Mouse (Mus musculus) CH12.LX (cell line): ENCODE data around the gene Scrn3. TPM values are rescaled to one million over a fixed set of nuclear protein-coding genes. Genes with fewer than 3 reads are reported as not detected.

ENCODE experiments used
- DNase-seq: peaks from one replicate; pipeline ENCODE4 v3.0.0-alpha.2; 2013; ENCODE audit errors: extremely low read depth
- H3K27ac ChIP-seq: 2 replicates; pipeline ENCODE4 v1.5.1; 2012; ENCODE audit warnings: low read depth, mild to moderate bottlenecking, control low read depth, moderate library complexity; ENCODE audit not compliant: insufficient read depth
- H3K27me3 ChIP-seq: replicated peaks from 2 replicates; pipeline ENCODE3; 2012; ENCODE audit warnings: inconsistent platforms
- H3K36me3 ChIP-seq, 2 experiments: replicated peaks in 1 of 2; 2 replicates each; pipeline versions ENCODE3 to v1.6.1; 2012; ENCODE audit warnings: inconsistent platforms in 1 of 2, low read length in 1 of 2, mild to moderate bottlenecking in 1 of 2, mixed read lengths in 1 of 2, moderate library complexity in 1 of 2; ENCODE audit not compliant: control insufficient read depth in 1 of 2, insufficient read depth in 1 of 2
- H3K4me1 ChIP-seq, 2 experiments: 2 replicates each; pipeline ENCODE4 v1.6.1; 2012; ENCODE audit warnings: inconsistent platforms in 1 of 2, moderate library complexity in 1 of 2; ENCODE audit not compliant: insufficient read depth in 2 of 2, control insufficient read depth in 1 of 2
- H3K4me2 ChIP-seq: 2 replicates; pipeline ENCODE4 v1.6.1; 2012; ENCODE audit warnings: low read depth, mild to moderate bottlenecking, control low read depth; ENCODE audit not compliant: poor library complexity, insufficient read depth, severe bottlenecking
- H3K4me3 ChIP-seq, 3 experiments: fragments of 150-350 bp in 1 of 3; sonication (generic) in 1 of 3; replicated peaks in 1 of 3; 2 replicates each; pipeline versions ENCODE3 to v1.5.1; 2011 to 2012; ENCODE audit warnings: low read depth in 2 of 3, low read length in 2 of 3, mild to moderate bottlenecking in 2 of 3, moderate library complexity in 2 of 3, control low read depth in 1 of 3, improper control_type of control experiment in 1 of 3, inconsistent platforms in 1 of 3, mixed read lengths in 1 of 3; ENCODE audit not compliant: poor library complexity in 1 of 3
- H3K79me2 ChIP-seq: replicated peaks from 2 replicates; pipeline ENCODE4 v1.6.1; 2012; ENCODE audit warnings: mild to moderate bottlenecking, moderate library complexity; ENCODE audit not compliant: control insufficient read depth, poor library complexity, insufficient read depth, severe bottlenecking; ENCODE audit errors: extremely low read depth
- H3K9ac ChIP-seq: 2 replicates; pipeline ENCODE4 v1.6.1; 2012; ENCODE audit warnings: low read depth, mild to moderate bottlenecking, control low read depth, moderate library complexity; ENCODE audit not compliant: insufficient read depth
- H3K9me3 ChIP-seq: replicated peaks from 2 replicates; pipeline ENCODE3; 2012; ENCODE audit warnings: low read length, inconsistent platforms, mixed read lengths
- BHLHE40 ChIP-seq: IDR thresholded peaks from 2 replicates; pipeline ENCODE4 v1.6.1; 2011; ENCODE audit warnings: mild to moderate bottlenecking, low read depth, low read length, improper control_type of control experiment
- ELF1 ChIP-seq: IDR thresholded peaks from 2 replicates; pipeline ENCODE4 v1.6.1; 2014; ENCODE audit warnings: low read depth, mild to moderate bottlenecking, inconsistent platforms, low read length, improper control_type of control experiment
- EP300 ChIP-seq: IDR thresholded peaks from 2 replicates; pipeline ENCODE4 v1.6.1; 2011; ENCODE audit warnings: low read length, improper control_type of control experiment
- HCFC1 ChIP-seq: IDR thresholded peaks from 2 replicates; pipeline ENCODE4 v1.6.1; 2012; ENCODE audit warnings: low read depth, mild to moderate bottlenecking, inconsistent platforms, low read length, improper control_type of control experiment
- IRF4 ChIP-seq: IDR thresholded peaks from 2 replicates; pipeline ENCODE4 v1.6.1; 2014; ENCODE audit warnings: low read depth, mild to moderate bottlenecking, inconsistent platforms, low read length, improper control_type of control experiment
- JUN ChIP-seq: IDR thresholded peaks from 2 replicates; pipeline ENCODE4 v1.6.1; 2011; ENCODE audit warnings: low read depth, mild to moderate bottlenecking, low read length, improper control_type of control experiment, moderate library complexity; ENCODE audit not compliant: insufficient read depth
- KAT2A ChIP-seq: IDR thresholded peaks from 2 replicates; pipeline ENCODE4 v1.6.1; 2012; ENCODE audit warnings: low read length, improper control_type of control experiment, inconsistent platforms; ENCODE audit not compliant: insufficient replicate concordance
- MEF2A ChIP-seq: IDR thresholded peaks from 2 replicates; pipeline ENCODE4 v1.6.1; 2014; ENCODE audit warnings: low read depth, mild to moderate bottlenecking, inconsistent platforms, low read length, improper control_type of control experiment, borderline replicate concordance
- MXI1 ChIP-seq: IDR thresholded peaks from 2 replicates; pipeline ENCODE4 v1.6.1; 2011; ENCODE audit warnings: mild to moderate bottlenecking, low read depth, low read length, improper control_type of control experiment
- MYC ChIP-seq: IDR thresholded peaks from 2 replicates; pipeline ENCODE4 v1.6.1; 2011; ENCODE audit warnings: low read depth, mild to moderate bottlenecking, improper control_type of control experiment, low read length
- POLR2A ChIP-seq: IDR thresholded peaks from 2 replicates; pipeline ENCODE4 v1.6.1; 2011; ENCODE audit warnings: low read depth, mild to moderate bottlenecking, improper control_type of control experiment, low read length
- POLR2AphosphoS2 ChIP-seq: IDR thresholded peaks from 2 replicates; pipeline ENCODE4 v1.6.1; 2011; ENCODE audit warnings: low read depth, low read length, improper control_type of control experiment
- SIN3A ChIP-seq: IDR thresholded peaks from 2 replicates; pipeline ENCODE4 v1.6.1; 2012; ENCODE audit warnings: low read length, improper control_type of control experiment, inconsistent platforms
- TBP ChIP-seq: conservative IDR thresholded peaks from 2 replicates; pipeline ENCODE4 v1.6.1; 2011; ENCODE audit warnings: low read depth, low read length, improper control_type of control experiment
- TCF12 ChIP-seq: IDR thresholded peaks from 2 replicates; pipeline ENCODE4 v1.6.1; 2014; ENCODE audit warnings: low read depth, mild to moderate bottlenecking, inconsistent platforms, low read length, improper control_type of control experiment
- UBTF ChIP-seq: IDR thresholded peaks from 2 replicates; pipeline ENCODE4 v1.6.1; 2012; ENCODE audit warnings: low read depth, mild to moderate bottlenecking, inconsistent platforms, low read length, improper control_type of control experiment, moderate library complexity
- USF1 ChIP-seq: IDR thresholded peaks from 2 replicates; pipeline ENCODE4 v1.6.1; 2014; ENCODE audit warnings: low read depth, mild to moderate bottlenecking, inconsistent platforms, low read length, improper control_type of control experiment
- USF2 ChIP-seq: conservative IDR thresholded peaks from 2 replicates; pipeline ENCODE4 v1.6.1; 2011; ENCODE audit warnings: low read depth, low read length, improper control_type of control experiment
- dilution Hi-C: fragments of 300-500 bp; cut with MboI; formaldehyde crosslinking; loops from 2 replicates; pipeline ENCODE4 v1.14.3; 2020; ENCODE audit warnings: low sequenced_read_pairs; ENCODE audit not compliant: extremely low pct_unique_long_range_greater_than_20kb, extremely low pct_ligation_motif_present
- in situ Hi-C: fragments of 300-500 bp; cut with MboI; formaldehyde crosslinking; loops from 3 replicates; pipeline ENCODE4 v1.14.3; 2019; ENCODE audit warnings: low sequenced_read_pairs, low pct_ligation_motif_present, low pct_unique_long_range_greater_than_20kb, mixed read lengths
- polyA plus RNA-seq: library from polyadenylated mRNA; unstranded; fragments of >175 nt; gene quantifications from 2 replicates; pipeline ENCODE4 v1.2.1, GENCODE M21; 2012; ENCODE audit warnings: low read depth; ENCODE audit not compliant: insufficient read length
- total RNA-seq, 2 experiments: library from RNA; depleted of rRNA; stranded (reverse); fragments of 300-350 nt in 1 of 2; fragments of >200 nt in 1 of 2; gene quantifications; 2 replicates each; pipeline ENCODE4 v1.2.3; 2012 to 2014

Scrn3 gene
- total and polyA plus RNA-seq, 3 experiments: 6.6 to 14.8 (median 11.1) TPM

DNA sequence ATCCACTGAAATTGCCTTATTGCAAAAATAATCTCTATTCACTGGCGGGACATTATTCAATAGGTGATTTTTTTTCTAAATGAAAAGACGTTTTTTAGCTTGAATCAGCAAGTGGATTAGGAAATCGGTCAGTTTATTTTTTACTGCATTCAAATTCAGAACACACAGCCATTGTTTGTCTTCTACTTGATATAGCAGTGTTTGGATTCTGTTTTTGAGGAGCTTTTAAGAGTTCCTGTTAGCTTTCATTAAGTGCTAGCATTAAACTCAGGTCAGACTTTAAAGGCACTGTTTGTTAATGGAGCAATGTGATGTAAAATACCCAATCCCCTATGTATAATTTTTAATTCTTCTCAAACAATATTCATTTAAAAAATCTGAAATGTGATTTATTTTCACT lies 13.6 kb upstream of the Scrn3 start:
- Histone ChIP-seq H3K4me1 (peaks cover 0 to 6% of the 10 kb centered on the region in 2 experiments; a peak in 1 of 4 replicates), H3K27me3 (no peaks in the 10 kb centered on the region), H3K4me2 (no peak overlapping the region), H3K9ac (no peak overlapping the region), H3K79me2 (no peaks in the 10 kb centered on the region), H3K27ac (no peak overlapping the region), H3K4me3 (no peak overlapping the region), H3K9me3 (no peaks in the 10 kb centered on the region), H3K36me3 (peaks cover 34 to 67% of the 10 kb centered on the region in 2 experiments)
- no peak for DNase-seq
- in situ Hi-C loops (loop anchor here (25.0 kb wide), 2 partner anchors 337 to 662 kb away; no protein-coding TSS in a partner anchor), dilution Hi-C loops (no loop called here)
- no peak for TF ChIP-seq MXI1

DNA sequence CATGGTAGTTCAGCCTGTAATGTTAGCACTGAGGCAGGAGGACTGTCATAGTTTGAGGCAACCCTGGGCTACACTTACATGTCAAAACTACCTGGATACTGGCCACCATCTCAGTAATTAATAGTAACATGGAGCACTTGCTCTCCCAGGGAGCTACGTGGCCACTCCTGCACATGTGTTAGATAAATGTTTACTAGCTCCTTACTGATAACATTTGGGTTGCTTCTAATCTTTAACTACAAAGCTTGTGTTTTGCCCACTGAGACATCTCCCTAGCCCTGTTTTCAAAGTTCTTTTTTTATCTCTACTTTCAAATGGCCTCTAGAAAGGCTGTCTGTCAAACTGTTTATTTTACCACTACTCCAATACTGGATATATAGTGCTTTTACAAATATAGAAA lies 10.4 kb upstream of the Scrn3 start:
- no peak for TF ChIP-seq HCFC1
- no peak for TF ChIP-seq POLR2A
- no peak for TF ChIP-seq TBP
- no peak for TF ChIP-seq SIN3A
- no peak for TF ChIP-seq TCF12
- no peak for TF ChIP-seq POLR2AphosphoS2
- no peak for TF ChIP-seq MEF2A
- no peak for TF ChIP-seq JUN
- no peak for TF ChIP-seq UBTF
- no peak for TF ChIP-seq ELF1
- no peak for TF ChIP-seq USF1
- no peak for TF ChIP-seq BHLHE40
- no peak for TF ChIP-seq EP300
- TF ChIP-seq MYC: no peak
- no peak for TF ChIP-seq IRF4
- TF ChIP-seq KAT2A: no peak
- no peak for TF ChIP-seq USF2
- TF ChIP-seq, all 38 proteins: peak for 0
- no peaks in the 10 kb centered on the region for H3K27me3 ChIP-seq
- dilution Hi-C loops (no loop called here), in situ Hi-C loops (no loop called here)
- H3K36me3 ChIP-seq: peaks cover 41 to 69% of the 10 kb centered on the region in 2 experiments
- H3K79me2 ChIP-seq: no peaks in the 10 kb centered on the region
- H3K4me2 ChIP-seq: no peak overlapping the region
- no peak overlapping the region for H3K27ac ChIP-seq
- no peak overlapping the region for H3K4me3 ChIP-seq
- H3K4me1 ChIP-seq: no peaks in the 10 kb centered on the region
- H3K9ac ChIP-seq: no peak overlapping the region
- no peaks in the 10 kb centered on the region for H3K9me3 ChIP-seq
- no peak for DNase-seq
